Mouse (Mus musculus) MEL (cell line): ENCODE data around the gene Letmd1. TPM values are rescaled to one million over a fixed set of nuclear protein-coding genes. Genes with fewer than 3 reads are reported as not detected.

Source experiments
- DNase-seq: peaks from one replicate; pipeline ENCODE4 v3.0.0; 2011; ENCODE audit warnings: low read depth, low spot score
- H3K27ac ChIP-seq: 2 replicates; pipeline ENCODE4 v1.5.1; 2012; ENCODE audit warnings: low read depth, mild to moderate bottlenecking, control low read depth, low read length, moderate library complexity; ENCODE audit not compliant: control insufficient read depth
- H3K27me3 ChIP-seq, 2 experiments: fragments of 150-350 bp in 1 of 2; sonication (generic) in 1 of 2; 2 replicates each; pipeline ENCODE4 v1.6.1; 2012; ENCODE audit warnings: low read length in 2 of 2, mild to moderate bottlenecking in 2 of 2, improper control_type of control experiment in 1 of 2, moderate library complexity in 1 of 2; ENCODE audit not compliant: insufficient read depth in 2 of 2, control insufficient read depth in 1 of 2
- H3K36me3 ChIP-seq, 2 experiments: 2 replicates each; pipeline ENCODE4 v1.6.1; 2012 to 2014; ENCODE audit warnings: low read length in 2 of 2, improper control_type of control experiment in 1 of 2, inconsistent platforms in 1 of 2, mild to moderate bottlenecking in 1 of 2; ENCODE audit not compliant: insufficient read depth in 2 of 2, control insufficient read depth in 1 of 2
- H3K4me1 ChIP-seq, 2 experiments: fragments of 150-350 bp in 1 of 2; sonication (generic) in 1 of 2; 2 replicates each; pipeline ENCODE4 v1.6.1; 2012; ENCODE audit warnings: low read length in 2 of 2, improper control_type of control experiment in 1 of 2, mild to moderate bottlenecking in 1 of 2; ENCODE audit not compliant: insufficient read depth in 2 of 2, control insufficient read depth in 1 of 2
- H3K4me3 ChIP-seq, 2 experiments: fragments of 150-350 bp in 1 of 2; sonication (generic) in 1 of 2; 2 replicates each; pipeline ENCODE4 v1.5.1; 2012; ENCODE audit warnings: low read depth in 2 of 2, low read length in 2 of 2, mild to moderate bottlenecking in 2 of 2, moderate library complexity in 2 of 2, control low read depth in 1 of 2, improper control_type of control experiment in 1 of 2; ENCODE audit not compliant: control insufficient read depth in 1 of 2, insufficient read depth in 1 of 2
- H3K79me2 ChIP-seq: 2 replicates; pipeline ENCODE4 v1.6.1; 2012; ENCODE audit warnings: mild to moderate bottlenecking, low read length, moderate library complexity; ENCODE audit not compliant: control insufficient read depth, poor library complexity, insufficient read depth
- H3K9ac ChIP-seq: 2 replicates; pipeline ENCODE4 v1.6.1; 2012; ENCODE audit warnings: low read depth, mild to moderate bottlenecking, control low read depth, low read length, moderate library complexity; ENCODE audit not compliant: control insufficient read depth, poor library complexity, severe bottlenecking
- H3K9me3 ChIP-seq: fragments of 150-350 bp; sonication (generic); replicated peaks from 2 replicates; pipeline ENCODE4 v1.6.1; 2012; ENCODE audit warnings: mild to moderate bottlenecking, low read length, improper control_type of control experiment, moderate library complexity; ENCODE audit not compliant: insufficient read depth
- BHLHE40 ChIP-seq: IDR thresholded peaks from 2 replicates; pipeline ENCODE4 v1.6.1; 2012; ENCODE audit warnings: low read depth, mild to moderate bottlenecking, inconsistent platforms, low read length, improper control_type of control experiment, borderline replicate concordance
- CHD1 ChIP-seq: IDR thresholded peaks from 2 replicates; pipeline ENCODE4 v1.6.1; 2012; ENCODE audit warnings: low read depth, mild to moderate bottlenecking, inconsistent platforms, low read length, improper control_type of control experiment
- CTCF ChIP-seq, 3 experiments: IDR thresholded peaks in 2 of 3; conservative IDR thresholded peaks in 1 of 3; 2 replicates each; pipeline ENCODE4 v1.5.1; 2011 to 2012; ENCODE audit warnings: low read length in 3 of 3, low read depth in 2 of 3, mild to moderate bottlenecking in 2 of 3, improper control_type of control experiment in 1 of 3, inconsistent platforms in 1 of 3, mixed read lengths in 1 of 3, moderate library complexity in 1 of 3; ENCODE audit not compliant: control insufficient read depth in 1 of 3, insufficient read depth in 1 of 3, poor library complexity in 1 of 3, severe bottlenecking in 1 of 3
- E2F4 ChIP-seq: IDR thresholded peaks from 2 replicates; pipeline ENCODE4 v1.6.1; 2011; ENCODE audit warnings: low read depth, low read length, improper control_type of control experiment, borderline replicate concordance
- GABPA ChIP-seq: IDR thresholded peaks from 2 replicates; pipeline ENCODE4 v1.6.1; 2012; ENCODE audit warnings: low read depth, mild to moderate bottlenecking, inconsistent platforms, low read length, improper control_type of control experiment, moderate library complexity
- GATA1 ChIP-seq: IDR thresholded peaks from 2 replicates; pipeline ENCODE4 v1.6.1; 2011; ENCODE audit warnings: low read depth, low read length, improper control_type of control experiment
- HCFC1 ChIP-seq: IDR thresholded peaks from 2 replicates; pipeline ENCODE4 v1.6.1; 2012; ENCODE audit warnings: low read depth, mild to moderate bottlenecking, inconsistent platforms, low read length, improper control_type of control experiment, moderate library complexity
- MAFK ChIP-seq: IDR thresholded peaks from 2 replicates; pipeline ENCODE4 v1.6.1; 2011; ENCODE audit warnings: low read depth, mild to moderate bottlenecking, low read length, improper control_type of control experiment, borderline replicate concordance
- MAX ChIP-seq: IDR thresholded peaks from 2 replicates; pipeline ENCODE4 v1.6.1; 2011; ENCODE audit warnings: low read length, improper control_type of control experiment
- NELFE ChIP-seq: IDR thresholded peaks from 2 replicates; pipeline ENCODE4 v1.6.1; 2011; ENCODE audit warnings: low read depth, low read length, improper control_type of control experiment
- POLR2AphosphoS2 ChIP-seq: IDR thresholded peaks from 2 replicates; pipeline ENCODE4 v1.6.1; 2011; ENCODE audit warnings: low read length, improper control_type of control experiment
- RAD21 ChIP-seq: IDR thresholded peaks from 2 replicates; pipeline ENCODE4 v1.6.1; 2011; ENCODE audit warnings: mild to moderate bottlenecking, low read depth, low read length, improper control_type of control experiment
- SIN3A ChIP-seq: IDR thresholded peaks from 2 replicates; pipeline ENCODE4 v1.6.1; 2012; ENCODE audit warnings: low read length, improper control_type of control experiment, inconsistent platforms
- SMC3 ChIP-seq: IDR thresholded peaks from 2 replicates; pipeline ENCODE4 v1.6.1; 2011; ENCODE audit warnings: low read depth, low read length, improper control_type of control experiment
- TBP ChIP-seq: IDR thresholded peaks from 2 replicates; pipeline ENCODE4 v1.8.0; 2011; ENCODE audit warnings: low read depth, low read length, improper control_type of control experiment
- UBTF ChIP-seq: IDR thresholded peaks from 2 replicates; pipeline ENCODE4 v1.6.1; 2012; ENCODE audit warnings: low read depth, mild to moderate bottlenecking, inconsistent platforms, low read length, improper control_type of control experiment, moderate library complexity, borderline replicate concordance; ENCODE audit not compliant: insufficient read depth
- USF1 ChIP-seq: IDR thresholded peaks from 2 replicates; pipeline ENCODE4 v1.6.1; 2014; ENCODE audit warnings: low read depth, mild to moderate bottlenecking, inconsistent platforms, low read length, improper control_type of control experiment, moderate library complexity
- ZC3H11A ChIP-seq: IDR thresholded peaks from 2 replicates; pipeline ENCODE4 v1.6.1; 2012; ENCODE audit warnings: low read depth, mild to moderate bottlenecking, inconsistent platforms, low read length, improper control_type of control experiment
- ZKSCAN1 ChIP-seq: IDR thresholded peaks from 2 replicates; pipeline ENCODE4 v1.6.1; 2012; ENCODE audit warnings: low read depth, mild to moderate bottlenecking, inconsistent platforms, low read length, improper control_type of control experiment, moderate library complexity
- ZNF384 ChIP-seq: IDR thresholded peaks from 2 replicates; pipeline ENCODE4 v1.6.1; 2012; ENCODE audit warnings: low read depth, mild to moderate bottlenecking, inconsistent platforms, low read length, improper control_type of control experiment
- polyA plus RNA-seq, 2 experiments: library from polyadenylated mRNA; stranded (reverse) in 1 of 2; unstranded in 1 of 2; fragments of >175 nt in 1 of 2; fragments of >200 nt in 1 of 2; gene quantifications; 2 replicates each; pipeline versions ENCODE4 v1.2.1 to v1.2.4; 2012; ENCODE audit warnings: low replicate concordance in 2 of 2, low read depth in 1 of 2; ENCODE audit not compliant: insufficient read length in 2 of 2, insufficient read depth in 1 of 2, missing spikeins in 1 of 2
- total RNA-seq: library from RNA; depleted of rRNA; stranded (reverse); fragments of 300-350 nt; gene quantifications from 2 replicates; pipeline ENCODE4 v1.2.3, GENCODE M21; 2012

Gene Letmd1
- total and polyA plus RNA-seq, 3 experiments, result 38.8 to 277 (median 64.3) TPM

GRCm38 (mm10) chr15:100448572-100448971 lies 20.3 kb upstream of the Letmd1 start:
- Histone ChIP-seq H3K27me3 (no peaks in the 10 kb centered on the region; a peak in 1 of 4 replicates), H3K9ac (no peak overlapping the region), H3K36me3 (peaks cover 0 to 7% of the 10 kb centered on the region in 2 experiments; a peak in 2 of 4 replicates), H3K4me3 (no peak overlapping the region), H3K79me2 (no peaks in the 10 kb centered on the region), H3K4me1 (peaks cover 3 to 8% of the 10 kb centered on the region in 2 experiments; a peak in 2 of 4 replicates), H3K27ac (no peak overlapping the region), H3K9me3 (no peaks in the 10 kb centered on the region)
- no peak for TF ChIP-seq MAX
- peak; percentile 34; the same call in 1 of the 2 replicates for TF ChIP-seq SMC3
- TF ChIP-seq ZC3H11A, result 0 out of 2 replicates have a peak, but pooled peaks have one; percentile 10
- TF ChIP-seq CTCF (IDR thresholded peaks at IDR 0.05 in 2 of 3, conservative IDR thresholded peaks at IDR 0.05 in 1 of 3; ENCODE audit: control insufficient read depth in 1 of 3, insufficient read depth in 1 of 3, low read depth in 2 of 3, low read length in 3 of 3, poor library complexity in 1 of 3, severe bottlenecking in 1 of 3), result peak in 2 of 3 experiments; percentile 8 to 55; a peak in 2 of 6 replicates
- peak; percentile 10 for TF ChIP-seq RAD21
- no peak for TF ChIP-seq BHLHE40
- no peak for TF ChIP-seq GATA1
- no peak for TF ChIP-seq UBTF
- DNase-seq, result peak; percentile 52

GRCm38 (mm10) chr15:100449495-100449894 lies 19.3 kb upstream of the Letmd1 start:
- TF ChIP-seq MAFK (no peak), POLR2AphosphoS2 (no peak), TBP (peak; percentile 75), NELFE (no peak), ZKSCAN1 (no peak), BHLHE40 (no peak), GABPA (no peak), ZNF384 (peak; percentile 26; the same call in 1 of the 2 replicates), SIN3A (no peak), USF1 (no peak), E2F4 (no peak), HCFC1 (no peak), MAX (no peak), CHD1 (no peak)
- Histone ChIP-seq H3K36me3 (peaks cover 0 to 5% of the 10 kb centered on the region in 2 experiments; a peak in 2 of 4 replicates), H3K27ac (no peak overlapping the region), H3K9ac (no peak overlapping the region), H3K4me1 (peaks cover 0 to 2% of the 10 kb centered on the region in 2 experiments; a peak in 1 of 4 replicates), H3K4me3 (no peak overlapping the region), H3K27me3 (no peaks in the 10 kb centered on the region; a peak in 1 of 4 replicates), H3K9me3 (no peaks in the 10 kb centered on the region), H3K79me2 (no peaks in the 10 kb centered on the region)
- no peak for DNase-seq
